Mouse (Mus musculus) mouse trophoblast stem cell (cell line): ENCODE measurements around the gene Patj.
"Not testable (repeated sequence)": the region's sequence is repeated elsewhere in the genome, so short reads cannot be mapped to it uniquely, and the experiment has no call there.

Experiments
- in situ Hi-C, 2 experiments: fragments of 300-500 bp; cut with MseI, MboI; formaldehyde crosslinking; loops; 2 replicates in 1 of 2; 3 replicates in 1 of 2; pipeline ENCODE4 v1.15.1; 2025

Gene Patj

GRCm38 (mm10) chr4:98567457-98567856 lies 171.9 kb downstream of the Patj start:
- in situ Hi-C loops: no loop called here

GRCm38 (mm10) chr4:98569904-98570303 lies 174.3 kb downstream of the Patj start:
- in situ Hi-C loops: no loop called here

- in situ Hi-C loops: no loop called here
Observed at GRCm38 (mm10) chr4:98577275-98577674, 181.7 kb downstream of the Patj start.

- in situ Hi-C loops: no loop called here
Observed at GRCm38 (mm10) chr4:98577957-98578541, 182.5 kb downstream of the Patj start.

- in situ Hi-C loops: no loop called here
Observed at GRCm38 (mm10) chr4:98581456-98581855, 185.9 kb downstream of the Patj start.

GRCm38 (mm10) chr4:98584023-98584422 lies 188.4 kb downstream of the Patj start:
- in situ Hi-C loops: no loop called here

GRCm38 (mm10) chr4:98586303-98586702 lies 190.7 kb downstream of the Patj start:
- in situ Hi-C loops: no loop called here

- in situ Hi-C loops: no loop called here
Observed at GRCm38 (mm10) chr4:98587686-98588085, 192.1 kb downstream of the Patj start.

- in situ Hi-C loops: no loop called here
Observed at GRCm38 (mm10) chr4:98593961-98594360, 198.4 kb downstream of the Patj start.

- in situ Hi-C loops: no loop called here
Observed at GRCm38 (mm10) chr4:98598546-98598971, 203.0 kb downstream of the Patj start.

- in situ Hi-C loops: no loop called here
Observed at GRCm38 (mm10) chr4:98599358-98599757, 203.8 kb downstream of the Patj start.

- in situ Hi-C loops: no loop called here
Observed at GRCm38 (mm10) chr4:98603131-98603530, 207.5 kb downstream of the Patj start.

GRCm38 (mm10) chr4:98610501-98610900 lies 214.9 kb downstream of the Patj start:
- in situ Hi-C loops: no loop called here

GRCm38 (mm10) chr4:98614395-98614794 lies 218.8 kb downstream of the Patj start:
- in situ Hi-C loops: no loop called here

- in situ Hi-C loops: no loop called here
Observed at GRCm38 (mm10) chr4:98619199-98619598, 223.6 kb downstream of the Patj start.

GRCm38 (mm10) chr4:98620986-98621784 lies 225.6 kb downstream of the Patj start:
- in situ Hi-C loops: no loop called here

GRCm38 (mm10) chr4:98622180-98622579 lies 226.6 kb downstream of the Patj start:
- in situ Hi-C loops: no loop called here

GRCm38 (mm10) chr4:98622996-98623673 lies 227.6 kb downstream of the Patj start:
- in situ Hi-C loops: no loop called here

GRCm38 (mm10) chr4:98628286-98628685 lies 232.7 kb downstream of the Patj start:
- in situ Hi-C loops: no loop called here

GRCm38 (mm10) chr4:98629217-98629616 lies 233.6 kb downstream of the Patj start:
- in situ Hi-C loops: not testable (repeated sequence)

- in situ Hi-C loops: no loop called here
Observed at GRCm38 (mm10) chr4:98635140-98635837, 239.7 kb downstream of the Patj start.

- in situ Hi-C loops: no loop called here
Observed at GRCm38 (mm10) chr4:98638731-98639130, 243.1 kb downstream of the Patj start.
